Mouse (Mus musculus) limb, embryonic 12.5 days (tissue): ENCODE measurements around the gene Flii. TPM values are rescaled to one million over a fixed set of nuclear protein-coding genes. Genes with fewer than 3 reads are reported as not detected.

ENCODE experiments used
- ATAC-seq: fragments of 200-750 bp; cut with Nextera tagmentation; 2 replicates; pipeline ENCODE4 v1.8.0; 2017; ENCODE audit warnings: low read depth, moderate TSS enrichment; ENCODE audit not compliant: insufficient number of reproducible peaks, insufficient read depth, low FRiP score, low TSS enrichment
- H3K27ac ChIP-seq: fragments of 300-500 bp; sonication (generic); 2 replicates; pipeline ENCODE4 v1.5.1; 2016; ENCODE audit warnings: mild to moderate bottlenecking, moderate library complexity
- H3K27me3 ChIP-seq: fragments of 300-500 bp; sonication (generic); 2 replicates; pipeline ENCODE4 v1.6.1; 2016; ENCODE audit warnings: mild to moderate bottlenecking, moderate library complexity
- H3K36me3 ChIP-seq: fragments of 300-500 bp; sonication (generic); 2 replicates; pipeline ENCODE4 v1.6.1; 2016; ENCODE audit warnings: mild to moderate bottlenecking, moderate library complexity
- H3K4me1 ChIP-seq: fragments of 300-500 bp; sonication (generic); replicated peaks from 2 replicates; pipeline ENCODE4 v1.6.1; 2016
- H3K4me2 ChIP-seq: fragments of 300-500 bp; sonication (generic); 2 replicates; pipeline ENCODE4 v1.6.1; 2016; ENCODE audit warnings: mild to moderate bottlenecking, moderate library complexity
- H3K4me3 ChIP-seq: fragments of 300-500 bp; sonication (generic); replicated peaks from 2 replicates; pipeline ENCODE4 v1.5.1; 2016; ENCODE audit warnings: mild to moderate bottlenecking
- H3K9ac ChIP-seq: fragments of 300-500 bp; sonication (generic); replicated peaks from 2 replicates; pipeline ENCODE4 v1.6.1; 2016; ENCODE audit warnings: mild to moderate bottlenecking, moderate library complexity
- H3K9me3 ChIP-seq: fragments of 300-500 bp; sonication (generic); 2 replicates; pipeline ENCODE4 v1.6.1; 2016; ENCODE audit warnings: mild to moderate bottlenecking, moderate library complexity
- WGBS: fragments of 180-500 bp; shearing (Covaris S2); methylation state at CpG from one replicate; pipeline ENCODE4 v1.1.7; 2016; 5-methylcytosine and 5-hydroxymethylcytosine counted together
- polyA plus RNA-seq: library from polyadenylated mRNA; unstranded; fragments of >200 nt; fragmentation: Nextera tagmentation; extraction: Ambion mirVana; gene quantifications from 2 replicates; pipeline ENCODE4 v1.2.1, GENCODE M21; 2016

The Flii gene
- polyA plus RNA-seq, 1 experiment from 2014 or later = 65.4 TPM

- WGBS = 95% methylated on average over 13 of the region's 13 CpGs
- Histone ChIP-seq H3K4me3 (no peak overlapping the region), H3K4me1 (no peaks in the 10 kb centered on the region)
Observed at GRCm38 (mm10) chr11:60712639-60713255, 14.3 kb downstream of the Flii start.

GRCm38 (mm10) chr11:60712040-60712439 is 15.0 kb downstream of the Flii start:
- H3K9ac ChIP-seq = no peak overlapping the region
- no peak overlapping the region for H3K4me2 ChIP-seq
- peaks cover 100% of the 10 kb centered on the region for H3K36me3 ChIP-seq
- no peak overlapping the region for H3K4me3 ChIP-seq
- WGBS = 91% methylated on average over 18 of the region's 18 CpGs
- no peaks in the 10 kb centered on the region for H3K9me3 ChIP-seq
- no peaks in the 10 kb centered on the region for H3K4me1 ChIP-seq
- H3K27me3 ChIP-seq = no peaks in the 10 kb centered on the region
- no peak for ATAC-seq
- no peak overlapping the region for H3K27ac ChIP-seq

More at GRCm38 (mm10) chr11:60712639-60713255, 14.3 kb downstream of the Flii start:
- H3K9me3 ChIP-seq = no peaks in the 10 kb centered on the region
- H3K9ac ChIP-seq = no peak overlapping the region
- H3K36me3 ChIP-seq = peaks cover 100% of the 10 kb centered on the region
- no peak for ATAC-seq
- H3K4me2 ChIP-seq = no peak overlapping the region
- no peak overlapping the region for H3K27ac ChIP-seq
- no peaks in the 10 kb centered on the region for H3K27me3 ChIP-seq

- ATAC-seq = no peak
- H3K9ac ChIP-seq = no peak overlapping the region
- no peaks in the 10 kb centered on the region for H3K27me3 ChIP-seq
- no peaks in the 10 kb centered on the region for H3K9me3 ChIP-seq
- H3K36me3 ChIP-seq = peaks cover 100% of the 10 kb centered on the region
- WGBS = 92% methylated on average over 17 of the region's 17 CpGs
- no peak overlapping the region for H3K27ac ChIP-seq
- no peak overlapping the region for H3K4me3 ChIP-seq
- H3K4me2 ChIP-seq = no peak overlapping the region
- H3K4me1 ChIP-seq = no peaks in the 10 kb centered on the region
Observed at GRCm38 (mm10) chr11:60711218-60711617, 15.8 kb downstream of the Flii start.

DNA sequence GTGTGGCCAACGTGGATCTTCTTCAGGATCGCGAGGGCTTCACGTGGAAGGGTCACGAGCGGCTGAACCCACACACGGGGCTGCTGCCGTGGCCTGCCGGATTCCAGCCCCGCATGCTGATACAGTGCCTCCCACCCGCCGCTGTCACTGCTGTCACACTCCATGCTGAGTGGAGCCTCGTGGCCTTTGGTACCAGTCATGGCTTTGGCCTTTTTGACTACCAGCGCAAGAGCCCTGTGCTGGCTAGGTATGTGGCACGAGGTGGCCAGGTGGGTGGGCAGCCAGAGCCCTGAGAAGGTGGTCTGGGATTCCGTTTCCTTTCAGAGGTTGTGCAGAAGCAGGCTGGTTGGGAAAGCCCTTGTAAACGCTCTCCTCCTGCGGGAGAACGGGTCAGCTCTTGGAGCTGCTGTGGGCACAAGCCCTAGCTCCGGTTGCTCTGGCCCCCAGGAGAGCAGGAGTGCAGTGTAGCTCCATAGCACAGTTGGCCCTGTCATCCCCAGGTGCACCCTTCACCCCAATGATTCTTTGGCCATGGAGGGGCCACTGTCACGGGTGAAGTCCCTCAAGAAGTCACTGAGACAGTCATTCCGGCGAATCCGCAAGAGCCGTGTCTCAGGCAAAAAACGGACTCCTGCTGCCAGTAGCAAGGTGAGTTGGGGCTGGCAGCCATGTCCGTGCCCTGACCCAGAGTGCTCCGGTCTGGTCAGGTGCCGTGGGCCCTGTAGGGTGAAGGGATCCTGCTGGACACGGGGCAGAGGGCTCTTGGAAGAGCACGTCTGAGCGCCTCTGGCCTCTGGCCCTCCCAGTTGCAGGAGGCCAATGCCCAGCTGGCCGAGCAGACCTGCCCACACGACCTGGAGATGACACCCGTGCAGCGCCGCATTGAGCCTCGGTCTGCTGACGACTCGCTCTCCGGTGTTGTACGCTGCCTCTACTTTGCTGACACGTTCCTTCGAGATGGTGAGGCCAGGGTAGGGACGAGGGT is 17.3 kb downstream of the Flii start:
- Histone ChIP-seq H3K9me3 (no peaks in the 10 kb centered on the region), H3K4me1 (no peaks in the 10 kb centered on the region), H3K27ac (no peak overlapping the region), H3K9ac (no peak overlapping the region), H3K36me3 (peaks cover 100% of the 10 kb centered on the region), H3K4me3 (no peak overlapping the region), H3K4me2 (no peak overlapping the region), H3K27me3 (no peaks in the 10 kb centered on the region)
- ATAC-seq = no peak
- WGBS = 94% methylated on average over 45 of the region's 45 CpGs

GRCm38 (mm10) chr11:60708631-60709030 is 18.4 kb downstream of the Flii start:
- no peak overlapping the region for H3K9ac ChIP-seq
- WGBS = 84% methylated on average over 10 of the region's 10 CpGs
- H3K4me1 ChIP-seq = no peaks in the 10 kb centered on the region
- no peak overlapping the region for H3K4me3 ChIP-seq
- no peak for ATAC-seq
- H3K4me2 ChIP-seq = no peak overlapping the region
- peaks cover 100% of the 10 kb centered on the region for H3K36me3 ChIP-seq
- H3K9me3 ChIP-seq = no peaks in the 10 kb centered on the region
- no peak overlapping the region for H3K27ac ChIP-seq
- no peaks in the 10 kb centered on the region for H3K27me3 ChIP-seq

DNA sequence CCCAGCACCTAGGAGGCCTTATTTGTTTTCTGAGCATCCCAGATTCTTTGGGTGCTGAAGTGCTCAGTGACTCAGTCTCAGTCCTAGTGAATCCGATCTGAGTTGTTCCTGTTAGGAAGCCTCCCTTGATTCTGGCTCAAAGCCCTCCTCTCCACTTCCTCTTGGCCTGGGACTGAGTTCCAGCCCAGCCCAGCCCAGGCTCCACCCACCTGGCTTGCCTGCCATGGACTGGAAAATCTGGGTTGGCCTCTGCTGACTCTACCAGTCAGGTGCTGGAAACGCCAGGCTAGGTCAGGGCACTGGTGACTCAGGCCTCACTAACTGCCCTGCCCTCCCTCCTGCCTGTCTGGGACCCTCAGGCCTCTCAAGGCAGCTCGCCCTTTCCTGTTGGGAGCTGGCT is 19.4 kb downstream of the Flii start:
- H3K36me3 ChIP-seq = peaks cover 99% of the 10 kb centered on the region
- WGBS = 73% methylated on average over 3 of the region's 3 CpGs

DNA sequence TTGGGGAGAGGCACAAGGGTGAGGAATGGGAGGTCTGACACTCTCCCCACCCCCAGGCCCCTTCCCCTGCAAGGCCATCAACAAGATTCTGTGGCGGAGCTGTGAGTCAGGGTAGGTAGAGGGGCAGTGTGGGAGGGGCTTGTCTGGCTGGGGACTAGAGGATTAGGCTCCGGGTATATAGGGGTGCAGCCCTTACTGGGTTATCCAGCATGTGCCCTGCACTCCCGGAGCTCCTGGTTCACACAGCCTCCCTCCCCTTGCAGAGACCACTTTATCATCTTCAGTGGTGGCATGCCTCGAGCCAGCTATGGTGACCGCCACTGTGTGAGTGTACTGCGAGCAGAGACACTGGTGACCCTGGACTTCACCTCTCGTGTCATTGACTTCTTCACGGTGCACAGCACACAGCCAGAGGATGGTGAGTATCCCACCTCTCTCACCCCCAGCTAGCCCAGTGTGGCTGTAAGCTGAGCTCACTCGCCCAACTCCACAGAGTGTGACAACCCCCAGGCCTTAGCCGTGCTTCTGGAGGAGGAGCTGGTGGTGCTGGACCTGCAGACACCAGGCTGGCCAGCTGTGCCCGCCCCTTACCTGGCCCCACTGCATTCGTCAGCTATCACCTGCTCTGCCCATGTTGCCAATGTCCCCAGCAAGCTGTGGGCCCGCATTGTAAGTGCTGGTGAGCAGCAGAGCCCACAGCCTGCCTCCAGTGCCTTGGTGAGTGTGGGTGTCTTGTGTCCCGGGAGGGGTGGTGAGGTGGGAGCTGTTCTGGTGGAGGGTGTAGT is 20.2 kb downstream of the Flii start:
- Histone ChIP-seq H3K27me3 (no peaks in the 10 kb centered on the region), H3K4me1 (peaks cover 16% of the 10 kb centered on the region), H3K9ac (no peak overlapping the region), H3K4me3 (no peak overlapping the region), H3K36me3 (peaks cover 98% of the 10 kb centered on the region), H3K4me2 (no peak overlapping the region), H3K27ac (no peak overlapping the region), H3K9me3 (no peaks in the 10 kb centered on the region)
- WGBS = 88% methylated on average over 14 of the region's 14 CpGs
- no peak for ATAC-seq

More for the DNA sequence above, 19.4 kb downstream of the Flii start:
- Histone ChIP-seq H3K4me1 (peaks cover 9% of the 10 kb centered on the region; the same call in 1 of the 2 replicates), H3K9ac (no peak overlapping the region), H3K4me3 (no peak overlapping the region), H3K27ac (no peak overlapping the region), H3K4me2 (no peak overlapping the region), H3K27me3 (no peaks in the 10 kb centered on the region), H3K9me3 (no peaks in the 10 kb centered on the region)
- no peak for ATAC-seq

DNA sequence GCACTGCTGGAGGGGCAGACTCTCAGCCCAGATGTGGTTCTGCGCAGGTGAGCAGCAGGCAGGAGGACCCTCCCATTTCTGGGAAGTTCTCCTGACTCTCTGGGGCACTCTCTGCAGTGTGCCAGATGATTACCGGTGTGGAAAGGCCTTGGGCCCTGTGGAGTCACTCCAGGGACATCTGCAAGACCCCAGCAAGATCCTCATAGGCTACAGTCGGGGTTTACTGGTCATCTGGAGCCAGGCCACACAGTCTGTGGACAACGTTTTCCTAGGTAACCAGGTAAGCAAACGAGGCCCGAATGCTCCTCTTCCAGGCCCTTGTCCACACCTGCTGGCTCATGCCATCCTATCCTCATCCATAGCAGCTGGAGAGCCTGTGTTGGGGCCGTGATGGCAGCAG is 21.0 kb downstream of the Flii start:
- Histone ChIP-seq H3K36me3 (peaks cover 90% of the 10 kb centered on the region), H3K9ac (no peak overlapping the region), H3K9me3 (no peaks in the 10 kb centered on the region), H3K27ac (no peak overlapping the region), H3K4me3 (no peak overlapping the region), H3K4me2 (no peak overlapping the region), H3K27me3 (no peaks in the 10 kb centered on the region), H3K4me1 (peaks cover 24% of the 10 kb centered on the region)
- 94% methylated on average over 7 of the region's 7 CpGs for WGBS
- ATAC-seq = no peak

GRCm38 (mm10) chr11:60705255-60705654 is 21.8 kb downstream of the Flii start:
- Histone ChIP-seq H3K27ac (no peak overlapping the region), H3K36me3 (peaks cover 82% of the 10 kb centered on the region), H3K9ac (no peak overlapping the region), H3K4me2 (no peak overlapping the region), H3K4me1 (peaks cover 31% of the 10 kb centered on the region), H3K9me3 (no peaks in the 10 kb centered on the region), H3K4me3 (no peak overlapping the region), H3K27me3 (no peaks in the 10 kb centered on the region)
- ATAC-seq = no peak
- 88% methylated on average over 3 of the region's 3 CpGs for WGBS

- Histone ChIP-seq H3K4me3 (no peak overlapping the region), H3K9ac (no peak overlapping the region), H3K4me1 (peaks cover 31% of the 10 kb centered on the region), H3K9me3 (no peaks in the 10 kb centered on the region), H3K4me2 (no peak overlapping the region), H3K36me3 (peaks cover 72% of the 10 kb centered on the region), H3K27me3 (no peaks in the 10 kb centered on the region), H3K27ac (no peak overlapping the region)
- WGBS = 93% methylated on average over 19 of the region's 19 CpGs
- ATAC-seq = no peak
Observed at GRCm38 (mm10) chr11:60704023-60704880, 22.8 kb downstream of the Flii start.
